In genomic region chr2:128240536-128241279, GRCm38 (mm10) we compare ENCODE assay signal across 8 mouse cellular contexts.
A peak's percentile ranks its signal among the peaks of the same experiment; 100 is the strongest.
DNase-seq lines count a peak whose midpoint lies in the region; ATAC-seq and TF ChIP-seq lines count a peak whose summit lies in the region.

No protein-coding gene starts in this region.

- TF ChIP-seq CTCF in lung, adult 2 months (IDR thresholded peaks at IDR 0.05; ENCODE audit: insufficient read depth, low read length): no peak

- H3K9ac ChIP-seq in midbrain, embryonic 11.5 days (ENCODE audit: low read length): no peak overlapping the region
- H3K9ac ChIP-seq in midbrain, embryonic 16.5 days (ENCODE audit: low read depth, low read length): no peak overlapping the region
- H3K9ac ChIP-seq in midbrain, embryonic 13.5 days (replicated peaks): no peak overlapping the region

- H3K36me3 ChIP-seq in midbrain, embryonic 11.5 days (ENCODE audit: control insufficient read depth, insufficient read depth, low read length): no peaks in the 10 kb centered on the region
- no peaks in the 10 kb centered on the region for H3K36me3 ChIP-seq in midbrain, embryonic 16.5 days (ENCODE audit: control insufficient read depth, insufficient read depth, low read length)
- H3K36me3 ChIP-seq in midbrain, embryonic 13.5 days: no peaks in the 10 kb centered on the region

- no peaks in the 10 kb centered on the region for H3K27me3 ChIP-seq in midbrain, embryonic 11.5 days (ENCODE audit: control insufficient read depth, insufficient read depth, low read length)
- no peaks in the 10 kb centered on the region for H3K27me3 ChIP-seq in midbrain, embryonic 16.5 days (ENCODE audit: control insufficient read depth, insufficient read depth, low read depth, low read length)
- no peaks in the 10 kb centered on the region for H3K27me3 ChIP-seq in midbrain, embryonic 13.5 days

- intact Hi-C loops in heart, postnatal 10 days (cut with DNase I): no loop called here

- WGBS in midbrain, embryonic 11.5 days: 25% methylated on average over 8 of the region's 9 CpGs
- 33% methylated on average over 9 of the region's 9 CpGs for WGBS in midbrain, embryonic 16.5 days
- WGBS in lung, adult 2 months: 46% methylated on average over 9 of the region's 9 CpGs
- 25% methylated on average over 9 of the region's 9 CpGs for WGBS in midbrain, embryonic 13.5 days

- no peak for TF ChIP-seq POLR2A in lung, adult 2 months (IDR thresholded peaks at IDR 0.05; ENCODE audit: borderline replicate concordance, extremely low read depth, low read depth, low read length)

- peaks cover 13% of the 10 kb centered on the region for H3K4me1 ChIP-seq in midbrain, embryonic 11.5 days (ENCODE audit: control insufficient read depth, insufficient read depth, low read length)
- peaks cover 2% of the 10 kb centered on the region; the same call in 1 of the 2 replicates for H3K4me1 ChIP-seq in midbrain, embryonic 16.5 days (ENCODE audit: control insufficient read depth, insufficient read depth, low read length)
- H3K4me1 ChIP-seq in lung, adult 2 months (ENCODE audit: control insufficient read depth, insufficient read depth, low read length): peaks cover 9% of the 10 kb centered on the region
- H3K4me1 ChIP-seq in midbrain, embryonic 13.5 days (replicated peaks): peaks cover 12% of the 10 kb centered on the region

- H3K9me3 ChIP-seq in midbrain, embryonic 11.5 days (ENCODE audit: control insufficient read depth, low read length): no peaks in the 10 kb centered on the region
- H3K9me3 ChIP-seq in midbrain, embryonic 16.5 days (replicated peaks; ENCODE audit: control insufficient read depth, low read length, poor library complexity, severe bottlenecking): no peaks in the 10 kb centered on the region
- no peaks in the 10 kb centered on the region for H3K9me3 ChIP-seq in midbrain, embryonic 13.5 days

- no peak for ATAC-seq in midbrain, embryonic 11.5 days (ENCODE audit: low FRiP score)
- ATAC-seq in midbrain, embryonic 16.5 days: no peak
- ATAC-seq in midbrain, embryonic 13.5 days: no peak

- H3K4me2 ChIP-seq in midbrain, embryonic 11.5 days: no peak overlapping the region
- H3K4me2 ChIP-seq in midbrain, embryonic 16.5 days (ENCODE audit: low read length): no peak overlapping the region
- no peak overlapping the region for H3K4me2 ChIP-seq in midbrain, embryonic 13.5 days (replicated peaks)

- no peak overlapping the region for H3K4me3 ChIP-seq in midbrain, embryonic 11.5 days (ENCODE audit: low read depth, low read length)
- H3K4me3 ChIP-seq in midbrain, embryonic 16.5 days (ENCODE audit: low read depth, low read length): no peak overlapping the region
- H3K4me3 ChIP-seq in lung, adult 2 months (replicated peaks; ENCODE audit: extremely low read depth, low read depth, low read length): no peak overlapping the region
- no peak overlapping the region for H3K4me3 ChIP-seq in midbrain, embryonic 13.5 days (replicated peaks)

- no peak overlapping the region for H3K27ac ChIP-seq in midbrain, embryonic 11.5 days (ENCODE audit: low read depth, low read length)
- no peak overlapping the region for H3K27ac ChIP-seq in midbrain, embryonic 16.5 days (ENCODE audit: low read length)
- no peak overlapping the region for H3K27ac ChIP-seq in midbrain, embryonic 13.5 days

- peak; percentile 84 for DNase-seq in midbrain, embryonic 11.5 days (ENCODE audit: low spot score, missing footprints)
- peak; percentile 45 to 52 for DNase-seq in heart, postnatal 10 days
- peak; percentile 66 for DNase-seq in lung, adult 2 months
- peak; percentile 81 for DNase-seq in urinary bladder, postnatal 36 days (ENCODE audit: low spot score in 2 of 2)
- no peak for DNase-seq in thymus, postnatal 36 days
- no peak for DNase-seq in layer of hippocampus, adult 9-10 months (ENCODE audit: low spot score)

Comparison
In these comparisons a context has a peak if more than half of its experiments do, and no peak if none do; other contexts are left out.
1. DNase-seq: peak in midbrain, embryonic 11.5 days (single experiment), heart, postnatal 10 days (2 of 2), lung, adult 2 months (single experiment) and urinary bladder, postnatal 36 days (2 of 2); none in thymus, postnatal 36 days (0 of 2) and layer of hippocampus, adult 9-10 months (single experiment).